Mouse (Mus musculus): ENCODE results near the gene Rassf4. TPM values are rescaled to one million over a fixed set of nuclear protein-coding genes. Genes with fewer than 3 reads are reported as not detected.

Gene Rassf4
- total and polyA plus RNA-seq, 3 experiments: 0.08 TPM; not detected in 1

- no peaks in the 10 kb centered on the region for H3K79me2 ChIP-seq (ENCODE audit: control insufficient read depth, insufficient read depth, low read length, poor library complexity)
- DNase-seq (ENCODE audit: low read depth, low spot score): no peak
- no peaks in the 10 kb centered on the region for H3K9me3 ChIP-seq (replicated peaks; ENCODE audit: insufficient read depth, low read length)
- no peaks in the 10 kb centered on the region for H3K27me3 ChIP-seq (ENCODE audit: control insufficient read depth in 1 of 2, insufficient read depth in 2 of 2, low read length in 2 of 2)
- H3K4me1 ChIP-seq (ENCODE audit: control insufficient read depth in 1 of 2, insufficient read depth in 2 of 2, low read length in 2 of 2): no peaks in the 10 kb centered on the region
- no peak overlapping the region for H3K27ac ChIP-seq (ENCODE audit: control insufficient read depth, low read depth, low read length)
- TF ChIP-seq ELF1 (IDR thresholded peaks at IDR 0.05; ENCODE audit: low read depth, low read length): no peak
- no peak for TF ChIP-seq EP300 (IDR thresholded peaks at IDR 0.05; ENCODE audit: low read depth in 1 of 2, low read length in 2 of 2)
- no peak for TF ChIP-seq POLR2AphosphoS5 (IDR thresholded peaks at IDR 0.05; ENCODE audit: borderline replicate concordance, low read depth, low read length)
- TF ChIP-seq NRF1 (IDR thresholded peaks at IDR 0.05; ENCODE audit: insufficient read depth, low read depth, low read length, poor library complexity, severe bottlenecking): no peak
- no peak for TF ChIP-seq MAFK (IDR thresholded peaks at IDR 0.05; ENCODE audit: borderline replicate concordance, low read depth, low read length)
- no peak for TF ChIP-seq USF2 (IDR thresholded peaks at IDR 0.05; ENCODE audit: borderline replicate concordance in 1 of 2, insufficient read depth in 1 of 2, low read depth in 1 of 2, low read length in 2 of 2)
- TF ChIP-seq TBP (IDR thresholded peaks at IDR 0.05; ENCODE audit: low read depth, low read length): no peak
- no peak for TF ChIP-seq MAZ (IDR thresholded peaks at IDR 0.05; ENCODE audit: low read depth, low read length)
- TF ChIP-seq MEF2A (IDR thresholded peaks at IDR 0.05; ENCODE audit: extremely low read depth, insufficient replicate concordance, low read depth, low read length, poor library complexity, severe bottlenecking): no peak
- TF ChIP-seq USF1 (IDR thresholded peaks at IDR 0.05; ENCODE audit: low read depth, low read length): no peak
- no peak for TF ChIP-seq CHD1 (IDR thresholded peaks at IDR 0.05; ENCODE audit: low read depth, low read length)
- TF ChIP-seq SIN3A (IDR thresholded peaks at IDR 0.05; ENCODE audit: low read length): no peak
- H3K9ac ChIP-seq (ENCODE audit: control insufficient read depth, low read depth, low read length, poor library complexity, severe bottlenecking): no peak overlapping the region
- no peak overlapping the region for H3K4me3 ChIP-seq (ENCODE audit: control insufficient read depth in 1 of 2, insufficient read depth in 1 of 2, low read depth in 2 of 2, low read length in 2 of 2)
- no peaks in the 10 kb centered on the region for H3K36me3 ChIP-seq (ENCODE audit: control insufficient read depth in 1 of 2, insufficient read depth in 2 of 2, low read length in 2 of 2)
Observed at GRCm38 (mm10) chr6:116664830-116665229, 8.9 kb downstream of the Rassf4 start.

- Histone ChIP-seq H3K36me3 (ENCODE audit: control insufficient read depth in 1 of 2, insufficient read depth in 2 of 2, low read length in 2 of 2) (no peaks in the 10 kb centered on the region), H3K4me1 (ENCODE audit: control insufficient read depth in 1 of 2, insufficient read depth in 2 of 2, low read length in 2 of 2) (no peaks in the 10 kb centered on the region), H3K27me3 (ENCODE audit: control insufficient read depth in 1 of 2, insufficient read depth in 2 of 2, low read length in 2 of 2) (no peaks in the 10 kb centered on the region), H3K4me3 (ENCODE audit: control insufficient read depth in 1 of 2, insufficient read depth in 1 of 2, low read depth in 2 of 2, low read length in 2 of 2) (no peak overlapping the region), H3K27ac (ENCODE audit: control insufficient read depth, low read depth, low read length) (no peak overlapping the region), H3K79me2 (ENCODE audit: control insufficient read depth, insufficient read depth, low read length, poor library complexity) (no peaks in the 10 kb centered on the region), H3K9ac (ENCODE audit: control insufficient read depth, low read depth, low read length, poor library complexity, severe bottlenecking) (no peak overlapping the region), H3K9me3 (replicated peaks; ENCODE audit: insufficient read depth, low read length) (no peaks in the 10 kb centered on the region)
- no peak for DNase-seq (ENCODE audit: low read depth, low spot score)
- TF ChIP-seq ZMIZ1 (IDR thresholded peaks at IDR 0.05; ENCODE audit: low read depth, low read length): no peak
- TF ChIP-seq POLR2AphosphoS5 (IDR thresholded peaks at IDR 0.05; ENCODE audit: borderline replicate concordance, low read depth, low read length): no peak
- no peak for TF ChIP-seq POLR2AphosphoS2 (IDR thresholded peaks at IDR 0.05; ENCODE audit: low read length)
- no peak for TF ChIP-seq JUND (IDR thresholded peaks at IDR 0.05; ENCODE audit: low read depth, low read length)
- no peak for TF ChIP-seq UBTF (IDR thresholded peaks at IDR 0.05; ENCODE audit: borderline replicate concordance, insufficient read depth, low read depth, low read length)
- no peak for TF ChIP-seq EP300 (IDR thresholded peaks at IDR 0.05; ENCODE audit: low read depth in 1 of 2, low read length in 2 of 2)
- TF ChIP-seq CHD2 (IDR thresholded peaks at IDR 0.05; ENCODE audit: low read length): no peak
- no peak for TF ChIP-seq MAFK (IDR thresholded peaks at IDR 0.05; ENCODE audit: borderline replicate concordance, low read depth, low read length)
- TF ChIP-seq USF2 (IDR thresholded peaks at IDR 0.05; ENCODE audit: borderline replicate concordance in 1 of 2, insufficient read depth in 1 of 2, low read depth in 1 of 2, low read length in 2 of 2): no peak
- TF ChIP-seq ZKSCAN1 (IDR thresholded peaks at IDR 0.05; ENCODE audit: low read depth, low read length): no peak
- TF ChIP-seq KAT2A (conservative IDR thresholded peaks at IDR 0.05; ENCODE audit: low read depth, low read length): no peak
- TF ChIP-seq NELFE (IDR thresholded peaks at IDR 0.05; ENCODE audit: low read depth, low read length): no peak
- no peak for TF ChIP-seq GABPA (IDR thresholded peaks at IDR 0.05; ENCODE audit: low read depth, low read length)
Observed at GRCm38 (mm10) chr6:116664031-116664430, 9.7 kb downstream of the Rassf4 start.

Measured in MEL (cell line).